Mouse (Mus musculus) urinary bladder, postnatal 25 days (tissue): ENCODE measurements at regions not wholly inside any gene's neighbourhood (a gene's known extent, or its start where the extent isn't known, plus 50 kb on each side); places are given as distances from the start of the nearest gene placed in this dataset.

ENCODE experiments used
- DNase-seq: peaks from one replicate; pipeline ENCODE4 v3.0.0; 2022; ENCODE audit warnings: low spot score

DNA sequence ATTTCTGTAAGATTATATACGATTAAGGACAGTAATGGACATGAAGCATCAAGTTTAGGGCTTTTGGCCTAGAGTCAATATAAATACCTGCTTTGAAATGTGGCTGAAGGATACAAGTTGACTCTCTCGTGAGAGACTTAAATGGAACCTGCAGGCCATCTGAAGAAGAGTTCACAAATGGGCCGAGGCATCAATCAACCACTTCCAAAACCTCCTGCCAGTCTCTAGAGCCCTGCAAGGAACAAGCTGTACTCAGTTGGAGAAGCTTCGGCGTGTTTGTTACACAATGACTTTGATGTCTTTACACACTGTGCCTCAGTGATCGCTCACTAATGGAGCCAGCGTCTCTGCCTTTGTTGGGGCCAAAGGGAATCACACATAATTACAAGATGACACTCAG lies 146.1 kb upstream of the Ccnd2 start:
- DNase-seq, result no peak

DNA sequence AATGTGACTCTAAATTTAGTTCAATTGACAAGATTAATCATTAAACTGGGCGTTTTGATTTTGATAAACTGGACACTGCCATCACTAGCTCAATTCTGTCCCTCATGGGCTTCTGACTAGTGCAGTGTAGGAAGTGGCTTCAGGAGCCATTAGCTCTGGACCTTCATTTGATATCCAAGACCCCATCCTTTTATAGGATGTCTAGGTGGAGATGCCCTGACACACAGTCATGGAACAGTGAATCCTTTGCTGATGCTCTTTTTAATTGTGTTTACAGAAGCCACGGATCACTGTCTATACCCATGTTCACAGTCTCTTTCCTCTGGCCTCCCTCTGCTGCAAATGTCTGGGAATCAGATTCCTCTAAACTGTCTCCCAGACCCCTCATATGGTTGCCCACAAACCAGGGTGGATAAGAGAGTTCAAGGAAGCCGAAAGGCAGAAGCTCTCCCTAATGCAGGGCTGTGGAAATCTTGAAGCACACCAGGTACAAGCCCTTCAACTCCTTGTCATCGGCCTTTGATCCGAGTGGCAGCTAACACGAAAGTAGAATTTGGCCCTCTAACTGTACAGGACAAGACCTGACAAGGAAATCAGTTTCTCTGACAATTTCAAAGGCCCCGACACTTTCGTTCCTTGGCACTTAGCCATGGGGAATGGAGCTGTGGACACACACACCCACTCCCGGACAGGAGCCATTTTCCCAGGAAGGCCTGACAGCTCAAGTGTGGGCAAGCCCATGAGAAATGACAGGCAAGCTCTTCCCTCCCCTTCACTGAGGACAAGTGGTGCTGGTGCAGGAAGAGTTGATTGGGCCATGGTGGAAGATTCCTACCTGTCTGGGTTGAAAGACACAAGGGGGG lies 135.2 kb upstream of the Parp11 start:
- no peak for DNase-seq

DNA sequence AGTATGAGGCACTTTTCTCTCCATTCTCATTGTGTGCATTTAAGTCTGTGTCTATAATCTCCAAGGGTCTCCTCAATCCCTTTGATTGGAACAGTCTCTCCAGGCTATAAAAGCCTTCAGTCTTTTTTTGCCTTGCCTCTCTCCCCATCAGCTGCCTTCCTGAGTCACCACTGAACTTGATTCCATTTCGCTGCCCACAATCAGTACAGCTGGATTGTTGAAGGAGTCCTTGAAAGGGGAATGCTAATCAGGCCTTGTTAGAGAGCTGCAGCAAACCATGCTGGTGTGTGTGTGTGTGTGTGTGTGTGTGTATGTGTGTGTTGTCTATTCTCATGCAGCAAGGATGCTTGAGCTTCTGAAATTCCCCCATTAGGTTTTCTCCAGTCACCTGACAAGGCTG lies 129.3 kb upstream of the Parp11 start:
- DNase-seq, result no peak

DNA sequence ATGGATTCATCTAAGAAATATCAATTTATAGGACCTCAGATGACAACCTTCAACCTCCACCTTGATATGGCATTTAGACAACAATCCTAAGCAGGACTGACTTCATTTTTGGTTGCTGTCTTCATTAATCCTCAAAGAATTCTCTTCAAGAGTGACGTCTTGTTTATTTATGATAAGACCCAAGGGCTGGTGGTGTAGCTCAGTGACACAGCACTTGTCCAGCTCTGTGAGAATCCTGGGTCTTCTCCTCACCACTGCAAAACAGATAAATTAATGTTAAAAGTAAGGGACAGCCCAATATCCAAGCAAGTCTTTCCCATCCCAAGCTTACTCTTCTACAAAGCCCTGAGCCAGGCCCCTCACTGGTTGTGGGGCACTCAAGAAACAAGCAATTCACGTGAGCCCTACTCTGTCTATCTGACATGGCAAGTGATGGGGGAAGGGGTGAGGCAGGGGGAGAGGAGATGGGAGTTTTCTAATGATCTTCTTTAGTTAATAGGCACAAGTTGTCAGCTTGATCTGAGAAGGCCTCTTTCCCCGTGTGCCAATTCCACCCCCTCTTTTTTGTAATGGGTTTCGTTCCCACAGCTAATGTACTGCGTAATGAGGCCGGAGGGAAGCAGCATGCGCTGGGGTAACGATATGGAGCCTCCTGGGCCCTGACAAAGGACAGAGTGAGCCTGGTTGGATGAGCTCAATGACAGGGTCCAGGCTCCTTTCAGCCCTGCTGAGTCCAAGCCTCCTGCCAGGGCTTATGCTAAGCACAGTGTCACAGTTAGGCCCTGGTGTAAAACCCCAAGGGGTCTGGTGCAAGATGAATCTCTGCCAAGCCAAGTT lies 127.7 kb upstream of the Parp11 start:
- no peak for DNase-seq

DNA sequence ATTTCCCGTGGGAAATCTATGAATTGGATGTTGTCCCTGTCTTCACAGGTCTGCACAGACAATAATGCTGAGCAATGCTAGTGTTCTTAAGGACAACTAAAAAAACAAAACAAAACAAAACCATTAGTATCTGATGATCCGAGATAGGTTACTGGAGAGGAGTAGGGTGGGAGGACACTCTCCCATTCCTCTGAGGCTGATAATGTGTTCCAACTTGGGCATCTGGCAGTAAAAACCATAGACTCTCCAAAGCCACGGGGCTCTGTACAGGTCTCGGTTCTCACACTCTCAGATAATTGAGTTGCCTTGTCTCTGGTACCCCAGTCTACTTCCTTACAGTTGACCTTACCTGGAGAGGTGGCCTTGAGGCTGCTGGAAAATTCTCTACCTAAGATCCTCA lies 126.0 kb upstream of the Parp11 start:
- no peak for DNase-seq

DNA sequence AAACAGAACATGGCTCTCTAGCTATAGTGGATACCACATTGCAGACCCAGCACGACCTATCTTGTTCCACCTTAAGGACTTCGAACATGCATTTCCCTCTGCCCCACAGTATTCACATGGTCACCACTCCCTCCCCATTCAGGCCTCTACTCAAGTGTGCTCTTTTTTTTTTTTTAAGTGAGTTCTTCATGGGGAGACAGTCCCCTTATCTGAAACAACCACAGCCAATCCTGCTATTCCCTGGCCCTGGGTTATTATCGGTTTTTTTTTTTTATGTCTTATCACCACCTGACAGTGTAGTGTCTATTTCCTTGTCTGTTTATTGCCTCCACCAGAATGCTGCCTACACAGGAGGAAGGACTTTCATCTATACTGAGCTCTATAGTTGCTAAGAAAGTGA lies 125.6 kb upstream of the Parp11 start:
- DNase-seq, result no peak

DNA sequence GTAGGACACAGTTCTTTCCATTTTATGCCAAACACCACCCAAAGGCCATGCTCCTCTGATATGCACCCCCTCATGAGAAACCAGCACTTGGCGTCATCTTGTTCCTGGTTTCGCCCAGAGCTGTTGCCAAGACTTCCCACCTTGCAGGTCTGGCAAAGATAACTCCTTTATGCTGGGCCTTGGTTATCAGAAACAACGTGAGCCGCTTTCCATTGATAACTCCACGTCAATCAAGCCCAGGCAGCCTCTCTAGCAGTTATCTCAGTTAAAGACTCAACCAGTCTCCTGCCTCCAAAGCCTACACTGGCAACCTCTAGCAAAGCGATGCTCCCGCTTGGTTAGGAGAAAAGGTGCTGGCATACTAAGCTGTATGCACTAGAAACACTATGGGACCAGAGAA lies 124.2 kb upstream of the Parp11 start:
- no peak for DNase-seq

DNA sequence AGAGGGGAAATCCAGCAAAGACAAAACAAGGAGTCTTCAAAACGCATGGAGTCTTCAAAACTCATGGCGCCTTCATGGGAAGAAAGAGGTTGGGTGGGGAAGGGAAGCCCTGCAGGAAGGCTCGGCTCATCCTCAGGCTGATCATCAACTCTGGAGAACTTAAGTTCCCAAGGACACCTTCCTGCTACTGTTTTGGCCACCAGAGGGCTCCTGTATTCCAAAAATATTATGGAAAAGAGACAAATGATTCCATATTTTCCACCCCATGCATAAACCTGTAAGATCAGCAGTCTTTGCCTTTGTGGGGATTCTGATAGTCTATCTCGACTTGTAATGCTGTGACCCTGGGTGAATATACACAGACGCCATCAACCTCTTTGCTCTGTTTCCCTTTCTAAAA lies 121.7 kb upstream of the Parp11 start:
- DNase-seq, result no peak

DNA sequence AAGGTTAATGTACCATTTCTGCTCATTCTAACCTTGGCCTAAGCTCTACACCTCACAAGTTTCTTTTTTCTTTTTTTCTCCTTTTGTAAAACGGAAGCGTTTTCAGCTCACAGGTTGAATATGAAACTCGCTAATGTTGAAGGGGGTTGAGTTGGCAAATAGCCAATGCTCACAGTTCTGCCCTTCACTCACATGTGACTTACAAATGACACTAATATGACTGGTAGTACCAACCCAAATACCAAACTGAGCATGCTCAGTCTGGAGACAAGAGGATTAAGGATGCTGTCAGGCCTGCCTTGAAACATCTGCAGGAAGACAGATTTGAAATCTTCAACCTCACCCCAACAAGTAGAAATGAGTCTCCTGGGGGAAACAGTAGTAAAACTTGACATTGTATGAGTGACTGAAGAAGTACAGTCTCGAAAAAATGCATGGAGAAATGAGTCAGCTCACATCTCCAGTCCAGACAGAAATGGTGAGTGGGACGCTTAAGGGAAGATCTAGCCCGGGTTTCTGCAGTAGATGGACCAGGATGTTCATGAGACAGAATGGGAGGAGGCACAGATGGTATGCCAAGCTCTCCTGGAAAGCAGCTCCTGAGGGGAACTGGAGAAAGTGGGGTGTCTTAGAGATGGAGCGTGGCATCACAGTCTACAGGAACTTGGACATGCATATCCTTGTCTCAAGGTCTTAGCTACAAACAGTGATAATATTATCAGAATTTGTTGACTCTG lies 120.9 kb upstream of the Parp11 start:
- no peak for DNase-seq

DNA sequence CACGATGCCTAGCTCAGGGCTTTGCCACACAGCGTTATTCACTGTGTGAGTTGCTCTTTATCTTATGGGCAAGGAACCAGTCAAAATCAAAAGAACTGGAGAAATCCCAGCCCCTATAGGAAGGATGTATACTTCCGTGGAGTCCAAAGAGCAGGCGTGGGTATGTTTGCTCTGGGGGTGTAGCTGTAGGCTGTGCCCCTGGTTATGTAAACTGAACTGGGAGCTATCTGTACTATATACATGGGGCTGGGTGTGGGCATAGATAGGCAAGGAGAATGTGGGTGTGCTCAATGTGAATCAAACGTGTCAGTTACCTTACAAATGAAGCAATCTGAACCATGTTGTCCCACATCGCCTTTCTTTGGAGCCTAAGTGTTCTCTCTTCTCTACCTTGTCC lies 120.3 kb upstream of the Parp11 start:
- no peak for DNase-seq

DNA sequence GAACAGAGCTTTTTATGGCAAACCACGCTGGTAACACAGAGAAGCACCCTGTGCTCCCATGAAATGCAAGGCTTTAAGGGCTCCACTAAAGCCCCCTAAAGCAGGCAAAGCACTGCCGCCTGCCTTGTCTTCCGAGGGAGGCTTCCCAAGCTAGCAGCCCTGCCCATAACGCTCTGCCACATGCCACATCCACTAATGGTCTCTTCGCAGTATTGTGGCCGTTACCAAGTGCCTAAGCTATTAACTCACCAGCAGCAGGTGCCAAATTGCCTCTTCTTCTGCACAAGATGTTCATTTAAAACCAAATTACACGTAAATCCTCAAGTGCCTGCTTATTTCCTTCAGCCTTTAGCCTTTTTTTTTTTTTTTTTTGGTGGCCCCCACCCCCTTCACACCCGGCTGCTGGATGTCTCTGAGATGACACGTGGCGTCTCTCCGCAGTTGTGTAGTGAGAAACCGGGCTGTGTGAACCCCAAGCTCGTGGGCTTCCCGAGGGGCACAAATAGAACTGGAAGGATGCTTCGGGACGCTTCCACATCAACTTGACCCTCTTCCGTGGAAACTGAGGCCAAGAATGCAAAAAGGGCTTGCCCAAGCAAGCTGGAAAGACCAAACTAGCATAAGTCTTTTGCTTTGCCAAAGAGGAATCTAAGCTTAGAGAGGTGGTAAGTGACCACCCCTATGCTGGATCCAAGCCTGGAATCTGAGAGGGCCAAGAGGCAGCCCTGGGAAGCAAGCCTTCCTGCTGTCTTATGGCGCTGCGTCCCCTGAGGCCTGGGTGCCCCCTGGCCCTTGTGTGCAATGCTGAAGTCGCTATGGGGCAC lies 117.2 kb upstream of the Parp11 start:
- no peak for DNase-seq

DNA sequence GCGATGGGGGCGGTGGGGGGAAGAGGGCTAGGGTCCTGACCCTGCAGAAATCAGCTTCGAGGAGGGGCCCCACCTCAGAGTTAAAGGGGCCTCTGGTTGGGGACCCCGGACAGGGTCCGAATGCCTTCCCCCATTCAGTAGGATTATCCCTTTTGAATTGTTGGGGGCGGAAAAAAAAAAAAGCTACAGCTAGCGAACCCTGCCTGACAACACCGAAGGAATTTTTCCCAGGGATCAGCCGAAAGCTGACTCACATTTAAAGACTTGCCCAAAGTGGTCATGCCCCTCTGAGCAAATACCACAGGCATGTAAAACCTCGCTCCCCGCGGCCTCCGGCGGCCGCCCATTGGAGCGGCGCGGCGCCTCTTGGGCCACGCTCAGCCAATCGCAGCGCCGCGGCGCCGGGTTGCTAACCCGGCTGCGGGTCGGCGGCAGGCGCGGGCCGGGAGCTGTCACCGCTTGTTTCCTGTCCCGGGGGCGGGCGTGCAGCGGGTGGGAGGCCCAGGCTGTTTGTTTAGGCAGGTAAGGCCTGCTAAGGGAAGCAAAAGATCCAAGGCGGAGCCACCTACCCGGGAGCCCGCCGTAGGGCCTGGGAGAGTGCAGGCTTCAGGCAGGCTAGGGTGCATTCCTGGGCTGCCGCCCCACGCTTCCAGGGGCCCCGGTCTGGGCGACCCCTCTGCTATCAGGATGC lies 116.5 kb upstream of the Parp11 start:
- peak; percentile 81 for DNase-seq

DNA sequence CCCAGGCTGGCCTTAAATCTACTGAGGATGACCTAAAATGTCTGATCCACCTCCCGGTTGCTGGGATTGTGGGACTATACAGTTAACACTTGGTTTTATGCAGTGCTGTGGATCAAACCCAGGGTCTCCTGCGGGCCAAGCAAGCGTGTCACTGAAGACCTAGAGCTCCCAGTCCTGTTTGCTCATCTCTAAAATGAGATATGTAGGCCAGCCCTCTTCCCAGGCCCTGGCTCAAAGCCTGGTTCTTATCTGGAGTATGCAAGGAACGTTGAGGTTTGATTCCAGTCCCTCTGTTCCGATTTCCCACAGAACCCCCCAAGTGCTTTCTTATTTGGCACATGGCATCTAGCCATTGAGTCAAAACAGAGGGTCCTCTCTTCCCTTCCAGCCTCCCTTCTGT lies 115.5 kb upstream of the Parp11 start:
- no peak for DNase-seq

DNA sequence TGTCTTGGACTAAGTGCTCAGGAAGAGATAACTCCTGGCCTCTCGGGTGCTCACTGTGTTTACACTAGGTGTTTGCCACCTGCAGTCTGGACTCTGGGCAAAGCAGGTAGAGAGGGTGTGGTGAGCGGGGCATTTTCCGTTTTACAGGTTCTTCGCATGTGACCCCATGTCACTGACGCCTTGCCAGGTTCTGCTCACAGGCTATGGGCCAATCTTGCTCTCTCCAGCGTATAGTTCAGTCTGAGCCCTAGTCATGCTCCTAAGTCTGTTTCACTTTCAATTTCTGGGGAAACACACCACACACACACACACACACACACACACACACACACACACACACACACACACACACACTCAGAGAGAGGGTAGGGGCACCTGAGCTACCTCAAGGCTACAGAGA lies 112.4 kb upstream of the Parp11 start:
- DNase-seq, result no peak

DNA sequence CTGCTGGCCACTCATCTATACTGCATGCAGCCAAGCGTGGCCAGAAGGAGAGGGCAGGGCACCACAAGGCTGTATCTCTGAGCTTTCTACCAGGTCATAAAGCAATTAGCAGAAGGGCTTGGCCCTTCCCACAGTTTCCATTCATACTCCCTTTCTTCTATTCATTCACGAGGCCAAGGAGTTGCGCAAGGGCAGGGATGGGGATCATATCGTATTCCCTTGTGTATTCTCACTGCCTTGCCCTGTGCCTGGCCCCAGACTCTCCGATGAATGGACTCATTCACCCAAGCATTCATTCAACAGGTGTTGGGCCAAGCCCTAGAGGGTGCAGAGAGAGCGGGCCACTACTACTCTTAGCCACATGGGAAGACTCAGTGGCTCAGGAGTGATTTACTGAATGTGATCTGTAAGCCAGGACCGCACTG lies 111.2 kb upstream of the Parp11 start:
- DNase-seq, result no peak

DNA sequence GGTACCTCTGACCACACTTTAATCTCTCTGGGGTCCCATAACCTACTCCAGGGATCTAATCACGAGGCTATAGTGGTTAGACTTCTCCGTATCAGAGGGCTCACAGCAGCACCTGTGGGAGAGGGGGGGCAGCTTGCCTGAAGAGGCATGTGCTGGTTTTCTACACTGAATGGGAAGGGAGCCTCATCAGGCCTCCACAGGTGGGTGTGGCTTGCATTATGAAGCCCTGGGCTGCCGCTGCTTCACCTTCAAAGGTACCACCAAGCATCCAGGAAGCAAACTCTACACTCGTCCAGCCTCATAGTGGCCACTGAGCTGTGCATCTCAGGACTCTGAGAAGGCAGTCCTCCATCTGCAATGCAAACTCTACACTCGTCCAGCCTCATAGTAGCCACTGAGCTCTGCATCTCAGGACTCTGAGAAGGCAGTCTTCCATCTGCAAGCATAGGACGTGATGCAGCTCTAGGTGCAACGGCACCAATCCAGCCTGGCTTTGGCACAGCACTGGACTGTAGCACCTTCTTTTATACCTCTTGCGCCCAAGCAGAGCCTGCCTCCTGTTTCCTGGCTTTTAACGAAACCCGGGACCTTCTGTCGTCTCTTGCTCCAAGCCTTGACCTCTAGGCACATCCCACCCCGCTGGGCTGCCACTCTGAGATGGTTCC lies 110.5 kb upstream of the Parp11 start:
- no peak for DNase-seq

DNA sequence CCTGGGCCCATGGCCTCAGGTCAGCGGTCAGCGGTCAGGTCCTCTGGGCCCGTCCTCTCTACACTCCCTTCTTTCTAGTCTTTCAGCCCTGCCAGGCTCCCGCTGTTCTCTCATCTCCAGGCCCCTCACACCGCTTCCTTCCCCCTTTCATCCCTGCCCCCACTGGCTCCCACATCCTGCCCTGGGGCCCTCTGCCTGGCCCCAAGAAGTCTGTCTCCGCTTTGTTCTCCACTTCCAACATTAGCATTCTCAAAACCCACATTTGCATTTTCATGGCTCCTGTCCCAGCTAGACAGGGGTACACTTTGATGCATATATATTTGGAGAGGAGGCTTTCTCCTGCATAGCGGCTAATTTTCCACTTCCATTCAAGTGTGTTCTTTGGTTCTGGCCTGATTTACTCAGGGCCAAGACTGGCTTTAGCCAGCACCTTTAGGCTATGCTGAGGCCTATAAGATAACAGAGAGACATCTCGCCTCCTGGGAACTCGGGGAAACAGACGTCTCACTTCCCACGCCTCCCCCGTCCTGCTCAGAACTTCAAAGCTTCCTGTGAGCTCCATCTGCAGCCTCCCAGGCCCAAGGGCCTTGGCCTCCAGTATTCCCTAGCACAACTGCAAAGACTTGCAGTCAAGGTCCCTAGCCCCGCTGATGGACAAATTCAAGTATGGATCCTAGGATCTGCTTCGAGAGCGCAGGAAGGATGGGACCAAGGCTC lies 109.8 kb upstream of the Parp11 start:
- no peak for DNase-seq

DNA sequence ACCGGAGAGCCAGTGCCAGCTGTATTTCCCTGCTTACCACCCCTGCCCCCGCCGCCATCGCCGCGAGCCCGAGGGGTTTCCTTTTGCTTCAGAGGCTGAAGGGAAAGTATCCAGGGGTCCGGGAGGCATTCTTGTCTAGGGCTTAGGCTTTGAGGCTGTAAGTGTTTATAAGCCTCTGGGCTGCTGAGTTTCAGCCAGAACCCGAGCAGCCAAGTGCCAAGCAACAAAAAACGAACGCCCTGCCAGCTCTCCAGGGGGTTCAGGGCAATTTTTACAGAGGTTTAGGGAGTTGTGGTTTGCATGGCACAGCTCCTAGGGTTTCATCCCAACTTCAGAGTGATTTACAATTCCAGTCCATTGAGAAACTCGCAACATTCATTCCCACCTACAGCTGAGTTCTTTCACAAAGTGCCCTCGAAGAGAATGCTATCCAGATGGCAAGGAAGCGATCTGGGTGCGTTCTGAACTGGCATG lies 109.2 kb upstream of the Parp11 start:
- DNase-seq, result no peak

DNA sequence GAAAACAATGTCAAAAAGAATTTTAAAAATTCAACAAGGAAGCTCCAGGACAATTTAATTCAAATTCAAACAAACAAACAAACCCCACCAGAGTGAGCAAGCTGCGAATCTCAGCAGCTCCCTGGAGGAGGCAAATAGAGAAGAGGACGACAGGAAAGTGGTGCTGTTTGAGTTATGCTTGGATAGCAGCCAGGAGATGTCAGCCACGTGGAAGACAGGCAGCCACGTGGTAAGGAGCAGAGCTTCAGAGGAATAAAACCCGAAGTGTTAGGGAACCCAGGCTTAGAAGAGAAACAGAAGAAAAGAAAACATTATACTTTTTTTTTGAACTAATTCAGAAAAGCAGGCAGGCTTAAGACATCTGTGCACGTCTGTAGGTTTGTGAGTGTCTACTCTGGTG lies 108.2 kb upstream of the Parp11 start:
- no peak for DNase-seq

DNA sequence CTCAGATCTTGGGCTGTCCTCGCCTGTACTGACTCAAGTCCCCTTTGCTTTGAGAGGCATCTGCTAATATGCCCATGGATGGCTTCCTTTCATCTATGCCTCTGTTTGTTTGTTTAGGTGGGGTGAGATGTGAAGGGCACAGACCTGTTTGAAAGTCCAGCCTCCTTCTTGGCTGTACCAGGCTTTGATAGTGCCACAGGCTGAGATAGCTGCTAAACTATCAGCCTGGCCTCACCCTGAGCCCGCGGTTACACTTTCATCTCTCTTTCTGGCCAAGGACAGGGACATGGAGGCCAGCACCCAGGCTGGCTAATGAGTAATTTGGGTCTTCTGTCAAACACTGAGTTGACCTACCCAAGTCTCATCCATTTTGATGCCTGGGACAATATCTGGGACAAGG lies 105.0 kb upstream of the Parp11 start:
- DNase-seq, result no peak
